Mouse (Mus musculus): Measurements from ENCODE around the gene Afg1l. TPM values are rescaled to one million over a fixed set of nuclear protein-coding genes. Genes with fewer than 3 reads are reported as not detected.

The Afg1l gene
- 10 to 100 TPM; 31.8 to 31.9 TPM for total RNA-seq (2021)
- long read RNA-seq, experiment 1, transcript Afg1l-201 (13 exons, 2,513 nt), result major isoform, 42 of 49 reads
- long read RNA-seq, experiment 1, partial matches to known transcripts, result 1 of 49 reads
- long read RNA-seq, experiment 1, other reads (novel, unspliced or antisense), result 6 of 49 reads
- long read RNA-seq, experiment 2, transcript Afg1l-201 (13 exons, 2,513 nt), result major isoform, 26 of 31 reads
- long read RNA-seq, experiment 2, partial matches to known transcripts, result 1 of 31 reads
- long read RNA-seq, experiment 2, other reads (novel, unspliced or antisense), result 4 of 31 reads

DNA sequence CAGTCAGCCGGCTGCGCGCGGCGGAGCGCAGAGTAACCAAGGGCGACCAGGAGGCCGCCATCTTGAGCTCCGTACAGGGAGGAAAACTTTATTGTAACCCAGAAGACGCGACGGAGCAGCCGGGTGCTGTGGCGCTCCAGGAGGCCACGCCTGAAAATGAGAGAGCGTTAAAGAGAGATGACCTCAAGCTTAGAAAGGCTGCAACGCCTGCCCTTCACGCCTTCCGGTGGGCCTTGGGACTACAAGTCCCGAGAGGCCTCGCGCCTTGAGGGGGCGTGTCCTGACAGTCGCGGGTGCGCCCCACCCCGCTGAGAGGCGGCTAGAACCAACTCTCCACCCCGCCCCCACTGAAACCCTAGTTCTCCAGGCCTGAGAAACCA is at the start of gene Afg1l:
Gene Afg1l, minus strand, starts transcription at position 225 of the 380 bp plus-strand sequence.
- intact Hi-C loops (cut with DNase I), result loop anchor here (2.0 kb wide), 1 partner anchor 24 kb away; the partner anchor contains the start of gene Snx3

DNA sequence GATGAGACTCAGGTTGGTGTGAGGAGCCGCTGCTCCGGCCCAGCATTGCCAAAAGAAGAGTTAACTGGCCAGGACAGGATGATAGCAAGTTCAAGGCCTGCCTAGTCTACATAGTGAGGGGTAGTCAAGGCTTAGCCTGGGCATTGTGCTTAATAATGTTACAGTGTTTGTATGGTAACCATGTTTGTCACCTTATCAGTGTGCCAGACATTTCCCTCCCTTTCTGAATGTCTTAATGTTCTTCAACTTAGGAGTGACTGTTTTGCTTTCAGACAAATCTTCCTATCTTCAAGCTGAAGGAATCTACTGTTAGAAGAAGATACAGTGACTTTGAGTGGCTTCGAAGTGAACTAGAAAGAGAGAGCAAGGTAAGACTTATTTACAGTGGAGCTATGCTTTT is 47.3 kb upstream of the Afg1l start:
- intact Hi-C loops (cut with DNase I), result loop anchor here (5.0 kb wide), 1 partner anchor 213 kb away; no protein-coding TSS in a partner anchor
- no peak for DNase-seq

More for the DNA sequence above, at the start of gene Afg1l:
- DNase-seq, result peak; percentile 95 to 98

DNA sequence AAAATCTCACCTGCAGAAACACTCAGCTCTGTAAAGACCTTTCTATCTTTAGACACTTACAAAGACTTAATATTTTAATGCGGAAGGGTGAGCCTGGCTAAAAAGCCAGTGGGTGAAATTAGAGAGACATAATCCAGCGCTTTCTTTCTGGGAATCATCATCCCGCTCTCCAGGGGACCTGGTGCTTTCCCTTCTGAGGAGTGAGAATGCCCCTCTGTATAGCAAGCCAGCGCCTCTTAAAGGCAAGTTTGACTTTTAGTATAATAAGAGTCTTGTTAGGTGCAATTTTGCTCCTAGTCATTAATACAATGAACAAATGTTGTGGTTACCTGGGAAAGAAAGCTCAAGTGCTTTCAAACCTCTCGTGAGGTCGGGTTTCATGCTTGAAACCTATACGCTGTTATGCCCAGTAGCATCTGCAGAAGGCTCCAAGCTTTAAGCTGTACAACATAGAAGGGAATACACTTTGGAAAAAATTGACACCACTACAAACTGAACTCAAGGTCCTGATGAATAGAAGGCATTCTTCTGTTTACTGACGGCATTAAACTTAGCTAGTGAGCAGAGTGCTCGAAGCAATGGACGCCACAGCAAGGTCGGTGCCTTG is 45.3 kb upstream of the Afg1l start:
- intact Hi-C loops (cut with DNase I), result no loop called here
- no peak for DNase-seq

DNA sequence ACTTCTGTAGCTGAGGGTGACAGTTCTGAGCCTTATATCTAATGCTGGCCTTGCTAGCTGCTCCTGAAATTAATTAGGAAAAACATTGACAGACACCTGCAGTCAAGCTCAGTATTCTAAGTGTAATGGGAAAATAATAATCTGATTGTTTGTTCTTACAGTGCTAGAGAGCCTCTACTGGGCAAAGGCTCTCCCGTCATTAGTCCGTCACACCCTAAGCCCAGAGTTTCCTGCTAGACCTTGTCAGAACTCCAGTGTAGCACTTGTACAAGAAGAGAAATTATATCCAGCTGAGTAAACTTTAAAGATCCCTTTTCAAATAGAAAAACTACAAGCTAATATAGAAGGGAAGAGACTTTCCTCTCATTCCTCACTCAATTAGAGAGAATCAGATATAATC is 44.5 kb upstream of the Afg1l start:
- no peak for DNase-seq
- intact Hi-C loops (cut with DNase I), result no loop called here

DNA sequence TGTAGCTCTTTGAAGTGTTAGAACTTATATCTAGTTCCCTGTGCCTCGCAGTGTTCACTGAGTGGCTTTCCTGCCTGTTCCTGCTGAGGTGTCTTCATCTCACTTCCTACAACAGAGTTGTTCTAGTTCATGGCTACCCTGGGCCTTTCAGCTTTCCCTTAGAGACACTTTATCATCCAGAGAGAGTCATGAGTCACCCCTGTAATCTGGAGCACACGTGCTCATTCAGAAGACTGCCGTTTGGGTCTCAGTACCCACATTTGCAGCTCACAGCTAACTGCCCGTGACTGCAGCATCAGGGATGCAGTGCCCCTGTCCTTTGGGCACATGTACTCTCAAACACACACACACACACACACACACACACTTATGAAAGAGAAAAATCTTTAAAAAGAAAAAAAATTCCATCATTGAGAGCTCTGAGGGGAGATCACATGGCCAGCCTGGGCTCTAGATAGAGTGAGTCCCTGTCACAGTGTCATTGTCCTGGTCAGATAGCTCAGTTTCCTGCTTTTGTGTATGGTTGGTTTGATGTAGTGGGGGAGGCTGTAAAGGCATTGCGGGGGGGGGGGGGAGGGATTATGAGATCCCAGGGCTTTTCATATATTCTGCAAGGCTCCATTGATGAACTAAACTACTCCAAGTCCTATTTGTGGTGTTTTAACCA is 43.1 kb upstream of the Afg1l start:
- no peak for DNase-seq
- intact Hi-C loops (cut with DNase I), result no loop called here

DNA sequence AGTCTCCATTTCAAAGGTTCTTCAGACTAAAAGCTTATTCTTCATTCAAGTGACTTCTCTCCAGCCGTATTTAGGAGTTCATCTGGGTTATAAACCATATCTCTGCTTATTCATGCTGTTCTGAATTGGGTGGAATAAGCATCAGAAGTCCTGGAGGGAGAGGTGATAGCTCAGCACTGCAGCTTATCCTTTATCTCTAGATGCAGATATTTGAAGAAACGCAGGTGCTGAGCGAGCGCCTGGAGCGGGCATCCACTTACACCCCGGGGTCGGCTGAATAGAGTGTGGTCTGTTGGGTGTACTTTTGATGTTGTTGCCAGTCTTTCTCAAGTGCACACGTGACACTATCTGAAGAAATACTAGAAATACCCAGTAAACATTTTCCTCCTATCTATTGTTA is 40.0 kb upstream of the Afg1l start:
- intact Hi-C loops (cut with DNase I), result no loop called here

DNA sequence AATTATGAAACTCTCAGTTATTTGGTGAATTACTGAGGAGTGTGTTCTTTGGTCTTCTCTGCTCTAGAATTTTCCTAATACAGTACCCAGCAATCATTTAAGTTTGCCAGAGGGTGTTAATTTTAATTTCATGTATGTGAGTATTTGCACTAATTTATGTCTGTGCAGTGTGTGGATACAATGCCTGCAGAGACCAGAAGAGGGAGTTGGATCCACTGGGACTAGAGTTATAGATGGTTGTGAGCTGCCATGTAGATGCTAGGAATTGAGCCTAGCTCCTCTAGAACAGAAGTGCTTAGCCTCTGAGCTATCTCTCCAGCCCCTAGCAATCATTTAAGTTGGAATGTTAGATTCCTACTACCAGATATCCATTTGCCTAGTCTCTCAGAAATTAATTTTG is 35.8 kb upstream of the Afg1l start:
- intact Hi-C loops (cut with DNase I), result loop anchor here (5.0 kb wide), 1 partner anchor 63 kb away; no protein-coding TSS in a partner anchor

More for the DNA sequence above, 40.0 kb upstream of the Afg1l start:
- no peak for DNase-seq

DNA sequence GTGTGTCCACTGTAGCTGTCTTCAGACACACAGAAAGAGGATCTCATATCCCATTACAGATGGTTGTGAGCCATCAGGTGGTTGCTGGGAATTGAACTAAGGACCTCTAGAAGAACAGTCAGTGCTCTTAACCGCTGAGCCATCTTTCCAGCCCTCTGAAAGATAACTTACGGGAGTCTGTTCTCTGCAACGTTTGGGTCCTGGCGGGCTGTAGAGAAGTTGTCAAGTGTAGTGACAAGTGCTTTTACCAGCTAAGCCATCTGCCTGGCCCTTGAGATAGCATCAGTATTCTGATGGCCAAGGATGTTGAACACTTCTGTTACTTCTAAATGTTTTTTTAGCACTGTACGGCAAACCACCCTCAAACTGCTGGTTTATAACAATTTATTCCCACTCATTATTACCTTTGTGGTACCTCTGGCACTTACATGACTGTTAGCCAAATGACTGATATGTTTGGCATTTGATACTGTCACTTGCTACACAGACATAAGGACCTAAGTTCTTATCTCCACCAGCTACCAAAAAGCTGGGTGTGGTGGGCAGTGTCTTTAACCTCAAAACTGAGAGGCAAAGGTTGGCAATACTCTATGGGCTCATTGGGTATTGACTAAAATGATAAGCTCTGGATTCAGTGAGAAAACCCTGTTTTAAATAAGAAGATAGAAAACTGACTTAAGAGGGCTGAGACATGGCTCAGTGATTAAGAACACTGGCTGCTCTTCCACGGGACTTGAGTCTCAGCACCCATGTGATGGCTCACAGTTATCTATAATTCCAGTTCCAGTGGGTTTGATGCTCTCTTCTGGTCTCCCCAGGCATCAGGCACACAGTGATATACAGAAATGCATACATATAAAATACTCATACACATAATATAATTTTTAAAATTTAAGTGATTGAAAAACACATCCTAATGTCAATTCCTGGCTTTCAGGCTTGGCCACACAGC is 33.1 kb upstream of the Afg1l start:
- DNase-seq, result no peak
- intact Hi-C loops (cut with DNase I), result loop anchor here (5.0 kb wide), 1 partner anchor 66 kb away; no protein-coding TSS in a partner anchor

More for the DNA sequence above, 35.8 kb upstream of the Afg1l start:
- DNase-seq, result no peak

DNA sequence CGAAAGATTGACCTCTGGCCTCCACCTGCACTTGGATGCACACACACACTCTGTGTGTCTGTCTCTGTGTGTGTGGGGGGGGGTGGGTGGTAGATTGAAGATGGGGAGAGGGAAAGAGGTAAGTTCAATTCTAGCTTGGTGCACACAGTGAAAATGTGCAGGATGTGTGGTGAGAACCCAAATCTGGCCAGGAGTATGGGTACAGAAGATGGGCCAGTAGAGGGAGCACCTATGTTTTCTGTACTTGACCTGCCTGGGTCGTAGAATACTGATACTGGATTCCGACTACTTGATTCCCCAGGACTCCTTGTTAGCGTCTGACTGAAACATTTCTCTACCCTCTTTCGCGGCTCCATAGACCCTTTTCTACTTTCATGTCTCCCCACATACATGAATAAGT is 31.8 kb upstream of the Afg1l start:
- intact Hi-C loops (cut with DNase I), result loop anchor here (5.0 kb wide), 1 partner anchor 67 kb away; no protein-coding TSS in a partner anchor
- no peak for DNase-seq

DNA sequence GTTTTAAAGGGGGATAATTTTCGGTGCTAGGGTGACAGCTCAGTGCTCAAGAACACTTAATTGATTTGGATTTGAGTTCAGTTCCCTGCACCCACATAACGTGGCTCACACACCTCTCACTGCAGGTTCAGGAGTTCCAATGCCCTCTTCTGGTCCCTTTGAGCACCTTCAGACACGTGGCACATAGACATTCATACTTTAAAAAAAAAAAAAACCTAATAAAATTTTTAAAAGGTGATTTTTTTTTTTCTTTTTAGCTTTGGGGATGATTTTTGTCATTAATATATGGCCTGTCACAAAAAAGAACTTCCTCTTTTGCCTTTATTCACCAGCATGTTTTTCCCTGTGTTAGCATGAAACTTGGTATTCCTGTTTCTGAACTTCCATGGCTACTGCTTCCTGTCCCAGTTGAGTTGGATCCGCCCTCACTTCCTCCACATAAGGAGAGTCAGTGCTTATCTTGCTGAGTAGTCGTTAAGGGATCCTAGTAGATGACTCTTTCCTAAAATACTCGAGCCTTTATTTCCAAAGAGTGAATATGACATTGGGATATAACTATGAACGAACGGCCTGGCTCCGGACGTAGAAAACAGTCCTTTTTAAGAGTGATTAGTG is 25.8 kb upstream of the Afg1l start:
- DNase-seq, result no peak
- intact Hi-C loops (cut with DNase I), result loop anchor here (5.0 kb wide), 1 partner anchor 47 kb away; no protein-coding TSS in a partner anchor

DNA sequence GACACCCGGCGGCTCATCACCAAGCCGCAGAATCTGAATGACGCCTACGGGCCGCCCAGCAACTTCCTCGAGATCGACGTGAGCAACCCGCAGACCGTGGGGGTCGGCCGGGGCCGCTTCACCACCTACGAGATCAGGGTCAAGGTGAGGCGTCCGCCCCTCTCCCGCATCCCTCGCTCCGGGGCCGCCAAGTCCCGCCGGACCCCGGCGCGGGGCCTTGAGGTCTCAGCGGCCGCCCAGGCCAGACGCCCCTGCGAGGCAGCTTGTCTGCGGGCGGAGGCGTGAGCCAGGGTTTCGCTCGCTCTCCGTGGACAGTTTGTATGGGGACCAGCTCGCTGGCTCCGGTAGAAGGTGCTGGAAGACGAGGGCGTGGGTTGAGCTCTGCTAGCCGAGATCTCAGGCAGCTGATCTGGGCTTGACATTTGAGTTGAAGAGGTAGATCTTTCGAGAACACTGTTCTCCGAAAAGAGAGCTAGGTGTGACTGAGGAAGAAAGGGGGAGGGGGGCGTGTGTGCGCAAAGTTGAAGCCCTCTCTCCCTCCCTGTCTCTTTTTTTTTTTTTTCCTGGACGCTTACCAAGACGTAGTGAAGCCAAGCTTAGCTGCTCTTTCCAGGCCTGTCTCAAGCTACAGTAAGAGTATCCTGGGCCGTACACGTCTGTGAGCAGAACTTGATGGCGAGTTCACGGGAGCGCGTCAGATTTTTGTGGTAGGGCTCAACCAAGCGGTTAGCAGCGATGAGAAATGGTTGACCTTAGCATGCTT is 24.2 kb upstream of the Afg1l start:
- DNase-seq, result peak; percentile 67 to 69
- intact Hi-C loops (cut with DNase I), result loop anchor here (2.0 to 5.0 kb wide), 2 partner anchors 24 to 45 kb away; partner anchors contain the start of gene Afg1l

DNA sequence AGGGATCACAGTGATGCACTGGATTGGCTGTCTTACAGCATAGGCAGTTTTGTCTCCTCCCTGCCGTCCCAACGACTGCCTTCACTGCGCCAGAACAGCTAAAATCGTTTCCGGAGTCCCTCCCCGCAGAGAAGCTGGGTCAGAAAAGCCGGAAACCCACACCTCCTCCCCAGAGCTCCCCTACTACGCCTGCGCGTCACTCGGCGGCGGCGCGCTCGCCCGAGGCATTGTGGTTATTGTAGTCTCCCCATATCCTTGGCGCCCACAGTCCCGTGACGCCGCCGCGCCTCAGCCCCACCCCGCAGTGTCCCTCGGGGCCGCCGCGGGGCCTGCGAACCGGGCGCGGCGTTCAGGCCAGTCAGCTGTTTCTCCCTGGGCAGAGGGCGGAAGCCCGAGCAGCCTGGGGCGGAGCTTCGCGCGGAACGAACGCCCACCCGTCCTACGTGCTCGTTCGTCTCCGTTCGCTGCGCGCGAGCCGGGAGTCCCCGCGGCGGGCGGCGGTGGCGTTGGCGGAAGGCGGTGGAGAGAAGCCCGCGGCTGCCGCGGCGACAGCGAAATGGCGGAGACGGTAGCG is 23.5 kb upstream of the Afg1l start, which contains the start of gene Snx3:
Gene Snx3, plus strand, starts transcription at position 256 of the 574 bp plus-strand sequence.
- intact Hi-C loops (cut with DNase I), result loop anchor here (2.0 to 5.0 kb wide), 2 partner anchors 23 to 45 kb away; partner anchors contain the start of gene Afg1l
- DNase-seq, result peak; percentile 97 to 98

DNA sequence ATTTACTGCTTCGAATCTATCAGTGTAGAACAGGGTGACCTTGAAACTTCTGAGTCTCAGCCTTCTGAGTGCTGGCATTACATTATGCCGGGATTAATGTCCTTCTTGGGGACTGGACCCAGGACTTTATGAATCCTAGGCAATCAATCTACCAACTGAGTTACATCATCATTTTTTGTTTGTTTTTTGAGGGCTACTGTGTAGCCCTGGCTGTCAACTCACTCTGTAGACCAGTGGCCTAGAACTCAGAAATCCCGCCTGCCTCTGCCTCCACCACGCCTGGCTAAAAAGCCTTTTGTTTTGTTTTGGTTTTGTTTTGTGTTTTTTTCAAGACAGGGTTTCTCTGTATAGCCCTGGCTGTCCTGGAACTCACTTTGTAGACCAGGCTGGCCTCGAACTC is 22.8 kb upstream of the Afg1l start:
- intact Hi-C loops (cut with DNase I), result loop anchor here (5.0 kb wide), 1 partner anchor 44 kb away; no protein-coding TSS in a partner anchor
- no peak for DNase-seq

DNA sequence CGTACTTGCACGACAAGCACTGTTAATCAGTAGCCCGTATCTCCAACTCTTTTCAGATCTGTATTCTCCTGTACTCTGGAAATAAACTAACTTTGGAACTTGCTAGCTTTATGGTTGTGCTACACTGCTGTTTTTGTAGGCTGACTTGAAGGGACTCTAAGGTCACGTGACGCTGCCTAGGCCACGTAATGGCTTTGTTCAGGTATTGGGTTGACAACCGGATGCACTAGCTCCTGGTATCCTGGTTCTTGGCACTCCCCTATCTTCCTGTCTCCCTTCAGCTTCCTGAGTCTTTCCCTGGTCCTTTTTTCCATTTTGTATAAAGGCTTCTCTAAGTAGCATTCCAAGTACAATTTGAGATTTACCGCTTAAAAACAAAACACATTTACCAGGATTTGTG is 22.2 kb upstream of the Afg1l start:
- DNase-seq, result no peak
- intact Hi-C loops (cut with DNase I), result loop anchor here (5.0 kb wide), 1 partner anchor 43 kb away; no protein-coding TSS in a partner anchor

DNA sequence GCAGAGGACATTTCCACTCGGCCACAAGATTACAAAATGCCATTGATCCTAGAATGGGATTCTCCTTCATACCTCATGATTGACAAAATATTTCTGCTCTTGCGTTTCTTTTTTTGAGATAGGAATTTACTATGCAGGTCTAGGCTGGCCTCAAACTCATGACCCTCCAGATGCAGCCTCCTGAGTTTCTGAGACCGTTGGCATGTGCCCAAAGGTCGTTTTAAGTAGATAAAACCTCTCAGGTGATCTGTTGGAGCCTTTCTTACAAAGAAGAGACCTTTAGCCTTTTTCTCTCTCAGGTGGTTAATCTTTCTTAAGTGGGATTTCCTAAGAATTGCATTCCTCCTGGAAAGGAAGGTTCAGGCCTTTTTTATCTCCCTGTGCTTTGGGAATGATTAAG is 14.6 kb upstream of the Afg1l start:
- intact Hi-C loops (cut with DNase I), result no loop called here
- DNase-seq, result no peak

DNA sequence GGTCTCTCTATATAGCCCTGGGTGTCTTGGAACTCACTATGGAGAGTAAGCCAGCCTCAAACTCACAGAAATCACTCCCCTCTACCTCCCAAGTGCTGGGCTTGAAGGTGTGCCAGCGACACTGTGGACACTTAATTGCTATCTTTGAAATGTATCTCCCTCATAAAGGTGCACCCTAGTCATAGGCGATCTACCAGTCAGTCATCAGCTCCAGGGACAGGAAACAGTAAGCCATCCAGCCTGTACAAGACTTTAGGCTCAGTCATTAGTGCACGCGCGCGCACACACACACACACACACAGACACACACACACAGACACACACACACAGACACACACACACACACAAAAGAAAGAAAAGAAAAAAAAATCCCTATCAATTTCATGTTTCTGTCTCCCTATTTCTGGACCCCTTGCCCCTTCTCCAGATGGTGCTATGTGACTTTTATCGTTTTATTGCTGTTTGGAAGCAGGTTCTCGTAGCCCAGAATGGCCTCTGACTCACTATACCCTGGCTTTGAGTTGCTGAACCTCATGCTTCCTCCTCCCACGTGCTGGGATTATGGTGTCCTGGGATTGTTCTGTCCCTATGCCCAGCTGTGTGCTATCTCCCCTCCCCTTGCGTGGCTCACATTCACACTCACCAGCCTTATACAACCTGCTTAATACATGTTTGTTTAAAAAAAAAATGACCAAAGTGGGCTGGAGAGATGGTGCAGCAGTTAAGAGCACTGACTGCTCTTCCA is 13.8 kb upstream of the Afg1l start:
- intact Hi-C loops (cut with DNase I), result no loop called here
- no peak for DNase-seq

DNA sequence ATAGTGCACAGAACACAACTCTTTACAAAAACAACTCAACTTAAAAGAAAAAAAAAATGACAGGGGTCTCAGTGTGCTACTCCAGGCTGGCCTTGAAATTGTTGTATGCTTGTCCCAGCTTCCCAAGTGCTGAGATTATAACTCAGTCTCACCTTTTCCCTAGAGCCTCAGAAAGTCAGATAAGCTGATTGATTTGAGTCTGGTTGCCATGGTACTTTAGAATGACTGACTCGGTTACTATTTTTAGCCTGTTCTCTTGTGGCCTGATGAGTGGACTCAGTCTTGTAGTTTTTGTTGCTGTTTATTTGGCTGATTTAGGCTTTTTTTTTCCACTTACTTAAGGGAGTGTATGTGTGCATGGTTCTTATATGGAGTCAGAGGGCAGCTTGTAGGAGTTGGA is 12.8 kb upstream of the Afg1l start:
- no peak for DNase-seq
- intact Hi-C loops (cut with DNase I), result no loop called here
